Mouse (Mus musculus) CD4-positive helper T cell, adult 2 months (primary cell): ENCODE measurements at regions not wholly inside any gene's neighbourhood (a gene's known extent, or its start where the extent isn't known, plus 50 kb on each side); places are given as distances from the start of the nearest gene placed in this dataset.

Experiments used
- DNase-seq: peaks from one replicate; pipeline ENCODE4 v3.0.0-alpha.2; 2012; ENCODE audit warnings: low read depth, missing footprints, low spot score

- DNase-seq = no peak
These were observed 368.9 kb downstream of the Nkx6-1 start for GRCm38 (mm10) chr5:101295941-101296340.

- no peak for DNase-seq
These were observed 370.8 kb downstream of the Nkx6-1 start for GRCm38 (mm10) chr5:101294031-101294430.

- peak; percentile 10 for DNase-seq
These were observed 376.4 kb downstream of the Nkx6-1 start for GRCm38 (mm10) chr5:101288358-101288757.

GRCm38 (mm10) chr5:101285941-101286340 is 378.9 kb downstream of the Nkx6-1 start:
- no peak for DNase-seq

- no peak for DNase-seq
These were observed 405.0 kb downstream of the Gpat3 start for GRCm38 (mm10) chr5:101250474-101250873.

GRCm38 (mm10) chr5:101242651-101243050 is 397.1 kb downstream of the Gpat3 start:
- DNase-seq = no peak

- DNase-seq = peak; percentile 74
These were observed 394.0 kb downstream of the Gpat3 start for GRCm38 (mm10) chr5:101239298-101240118.

GRCm38 (mm10) chr5:101236163-101236693 is 390.7 kb downstream of the Gpat3 start:
- DNase-seq = no peak

GRCm38 (mm10) chr5:101222390-101222789 is 376.9 kb downstream of the Gpat3 start:
- no peak for DNase-seq

GRCm38 (mm10) chr5:101218082-101218481 is 372.6 kb downstream of the Gpat3 start:
- no peak for DNase-seq

- peak; percentile 14 for DNase-seq
These were observed 371.5 kb downstream of the Gpat3 start for GRCm38 (mm10) chr5:101216837-101217571.

GRCm38 (mm10) chr5:101211974-101212373 is 366.5 kb downstream of the Gpat3 start:
- DNase-seq = no peak

- DNase-seq = no peak
These were observed 362.6 kb downstream of the Gpat3 start for GRCm38 (mm10) chr5:101208150-101208549.

GRCm38 (mm10) chr5:101195501-101195900 is 350.0 kb downstream of the Gpat3 start:
- DNase-seq = no peak

- DNase-seq = no peak
These were observed 345.5 kb downstream of the Gpat3 start for GRCm38 (mm10) chr5:101190976-101191375.

- DNase-seq = no peak
These were observed 327.7 kb downstream of the Gpat3 start for GRCm38 (mm10) chr5:101173183-101173582.

GRCm38 (mm10) chr5:101172782-101173181 is 327.3 kb downstream of the Gpat3 start:
- DNase-seq = no peak

- DNase-seq = no peak
These were observed 323.6 kb downstream of the Gpat3 start for GRCm38 (mm10) chr5:101169074-101169473.

GRCm38 (mm10) chr5:101163624-101164213 is 318.2 kb downstream of the Gpat3 start:
- DNase-seq = no peak

- no peak for DNase-seq
These were observed 317.6 kb downstream of the Gpat3 start for GRCm38 (mm10) chr5:101163112-101163511.

- no peak for DNase-seq
These were observed 311.9 kb downstream of the Gpat3 start for GRCm38 (mm10) chr5:101157416-101157815.

GRCm38 (mm10) chr5:101146345-101146744 is 300.8 kb downstream of the Gpat3 start:
- DNase-seq = no peak
